Mouse (Mus musculus) G1E (cell line): Measurements from ENCODE around the gene Ilvbl. TPM values are rescaled to one million over a fixed set of nuclear protein-coding genes. Genes with fewer than 3 reads are reported as not detected.

ENCODE experiments used
- ATAC-seq: 2 replicates; pipeline ENCODE4 v1.8.0; 2016; ENCODE audit warnings: mild to moderate bottlenecking; ENCODE audit not compliant: insufficient number of reproducible peaks, poor library complexity, low FRiP score, severe bottlenecking; ENCODE audit errors: extremely low read depth
- DNase-seq: peaks from one replicate; pipeline ENCODE4 v3.0.0; 2012; ENCODE audit warnings: low spot score
- H3K27me3 ChIP-seq: 2 replicates; pipeline ENCODE4 v1.6.1; 2012; ENCODE audit warnings: mild to moderate bottlenecking, low read length, inconsistent platforms; ENCODE audit not compliant: insufficient read depth
- H3K36me3 ChIP-seq: replicated peaks from 2 replicates; pipeline ENCODE3; 2012; ENCODE audit warnings: mild to moderate bottlenecking, inconsistent platforms
- H3K4me1 ChIP-seq: 2 replicates; pipeline ENCODE4 v1.6.1; 2012; ENCODE audit warnings: low read depth, low read length, inconsistent platforms, mixed read lengths; ENCODE audit not compliant: insufficient read depth
- H3K4me3 ChIP-seq: 2 replicates; pipeline ENCODE4 v1.5.1; 2012; ENCODE audit warnings: low read depth, mild to moderate bottlenecking, inconsistent platforms, low read length, moderate library complexity, mixed read lengths
- H3K9me3 ChIP-seq: replicated peaks from 2 replicates; pipeline ENCODE4 v1.6.1; 2012; ENCODE audit warnings: inconsistent platforms
- CTCF ChIP-seq: IDR thresholded peaks from 2 replicates; pipeline ENCODE4 v1.5.1; 2012; ENCODE audit warnings: low read depth, low read length, inconsistent platforms, mixed read lengths
- GATA1 ChIP-seq: IDR thresholded peaks from 2 replicates; pipeline ENCODE4 v1.6.1; 2012; ENCODE audit warnings: borderline replicate concordance, low read length, inconsistent platforms, mixed read lengths
- GATA2 ChIP-seq: IDR thresholded peaks from 2 replicates; pipeline ENCODE4 v1.6.1; 2012; ENCODE audit warnings: low read depth, low read length, inconsistent platforms, borderline replicate concordance
- POLR2AphosphoS5 ChIP-seq: IDR thresholded peaks from 2 replicates; pipeline ENCODE4 v1.6.1; 2012; ENCODE audit warnings: low read depth, low read length, inconsistent platforms; ENCODE audit not compliant: insufficient replicate concordance
- TAL1 ChIP-seq: conservative IDR thresholded peaks from 2 replicates; pipeline ENCODE4 v1.6.1; 2012; ENCODE audit warnings: low read depth, low read length, inconsistent platforms, mixed read lengths
- polyA plus RNA-seq: library from polyadenylated mRNA; stranded (reverse); fragments of >175 nt; gene quantifications from 2 replicates; pipeline ENCODE4 v1.2.3, GENCODE M21; 2012
- total RNA-seq, 2 experiments: library from RNA; stranded (forward) in 1 of 2; stranded (reverse) in 1 of 2; fragments of 200-1000 nt in 1 of 2; fragments of >200 nt in 1 of 2; fragmentation: Nextera tagmentation in 1 of 2; gene quantifications; 2 replicates each; pipeline ENCODE4 v1.2.3; 2014 to 2017

Gene Ilvbl
- total and polyA plus RNA-seq, 3 experiments: 6.2 to 10.2 (median 7.7) TPM

DNA sequence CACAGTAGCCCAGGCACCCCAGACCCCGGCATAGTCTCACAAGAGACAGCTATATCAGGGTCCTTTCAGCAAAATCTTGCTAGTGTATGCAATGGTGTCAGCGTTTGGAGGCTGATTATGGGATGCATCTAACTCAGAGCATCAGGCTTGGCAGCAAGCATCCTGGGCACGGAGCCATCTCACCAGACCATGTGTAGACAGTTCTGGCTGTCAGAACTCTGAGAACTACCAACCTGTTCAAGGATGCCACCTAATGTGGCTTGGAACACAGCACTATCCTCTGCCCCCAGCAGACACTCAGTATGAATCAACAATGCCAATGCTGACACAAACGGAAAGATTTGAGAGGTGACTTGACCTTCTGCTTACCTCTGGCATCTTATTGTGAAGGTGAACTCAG, 56.0 kb downstream of the Ilvbl start:
- H3K27me3 ChIP-seq: no peaks in the 10 kb centered on the region
- TF ChIP-seq GATA2 (no peak), TAL1 (no peak), CTCF (no peak), POLR2AphosphoS5 (no peak), GATA1 (no peak)
- H3K4me1 ChIP-seq: no peaks in the 10 kb centered on the region
- H3K36me3 ChIP-seq: no peaks in the 10 kb centered on the region
- ATAC-seq: no peak
- no peak overlapping the region for H3K4me3 ChIP-seq
- no peak for DNase-seq
- H3K9me3 ChIP-seq: no peaks in the 10 kb centered on the region

DNA sequence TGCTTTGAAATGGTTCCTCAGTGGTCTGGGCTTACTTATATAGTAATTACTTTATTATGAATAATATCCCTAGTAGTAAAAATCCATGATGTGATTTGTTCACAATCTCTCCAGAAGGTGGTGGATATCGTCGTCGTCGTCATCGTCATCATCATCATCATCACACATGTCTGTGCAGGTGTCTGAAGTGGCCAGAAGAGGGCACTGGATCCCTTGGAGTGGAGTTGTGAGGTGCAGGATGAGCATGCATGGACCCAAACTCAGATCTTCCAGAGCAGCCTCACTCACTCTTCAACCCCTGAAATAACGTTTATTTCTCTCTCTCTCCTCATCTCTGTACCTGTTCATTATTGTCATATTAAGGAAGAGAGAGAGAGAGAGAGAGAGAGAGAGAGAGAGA, 58.2 kb downstream of the Ilvbl start:
- no peak for TF ChIP-seq GATA1
- TF ChIP-seq POLR2AphosphoS5: no peak
- TF ChIP-seq CTCF: no peak
- TF ChIP-seq TAL1: no peak
- TF ChIP-seq GATA2: no peak
- no peak overlapping the region for H3K4me3 ChIP-seq
- no peaks in the 10 kb centered on the region for H3K36me3 ChIP-seq
- no peaks in the 10 kb centered on the region for H3K9me3 ChIP-seq
- no peak for DNase-seq
- H3K27me3 ChIP-seq: no peaks in the 10 kb centered on the region
- ATAC-seq: no peak
- no peaks in the 10 kb centered on the region for H3K4me1 ChIP-seq

Other genes with a start within 250 kb of the Ilvbl start
- gene Agpat3, start 221.9 kb upstream of the Ilvbl start, total RNA-seq (2014; fragmentation: Nextera tagmentation): 1.2 and 2.3 TPM in 2 replicates
- 1.9 and 2.3 TPM in 2 replicates for gene Agpat3, start 221.9 kb upstream of the Ilvbl start, total RNA-seq (2017)
- 2.9 and 3.0 TPM in 2 replicates for gene Agpat3, start 221.9 kb upstream of the Ilvbl start, polyA plus RNA-seq
- 172 and 189 TPM in 2 replicates for gene Rrp1, start 161.3 kb upstream of the Ilvbl start, total RNA-seq (2014; fragmentation: Nextera tagmentation)
- gene Rrp1, start 161.3 kb upstream of the Ilvbl start, total RNA-seq (2017): 423 and 464 TPM in 2 replicates
- gene Rrp1, start 161.3 kb upstream of the Ilvbl start, polyA plus RNA-seq: 372 and 420 TPM in 2 replicates
- 33.7 and 47.1 TPM in 2 replicates for gene Cstb, start 148.7 kb upstream of the Ilvbl start, total RNA-seq (2014; fragmentation: Nextera tagmentation)
- 251 and 260 TPM in 2 replicates for gene Cstb, start 148.7 kb upstream of the Ilvbl start, total RNA-seq (2017)
- 20.0 and 40.3 TPM in 2 replicates for gene Cstb, start 148.7 kb upstream of the Ilvbl start, polyA plus RNA-seq
- 33.6 and 36.2 TPM in 2 replicates for gene Pdxk, start 109.4 kb upstream of the Ilvbl start, total RNA-seq (2014; fragmentation: Nextera tagmentation)
- gene Pdxk, start 109.4 kb upstream of the Ilvbl start, total RNA-seq (2017): 44.6 and 47.1 TPM in 2 replicates
- gene Pdxk, start 109.4 kb upstream of the Ilvbl start, polyA plus RNA-seq: 20.8 and 23.0 TPM in 2 replicates
- not detected in 2 replicates for gene Olfr1358, start 56.9 kb upstream of the Ilvbl start, total RNA-seq (2014; fragmentation: Nextera tagmentation)
- gene Olfr1358, start 56.9 kb upstream of the Ilvbl start, total RNA-seq (2017): 0.17 TPM in 1 of 2 replicates, not detected in the other
- gene Olfr1358, start 56.9 kb upstream of the Ilvbl start, polyA plus RNA-seq: not detected in 2 replicates
- not detected in 2 replicates for gene Syde1, start 17.6 kb downstream of the Ilvbl start, total RNA-seq (2014; fragmentation: Nextera tagmentation)
- gene Syde1, start 17.6 kb downstream of the Ilvbl start, total RNA-seq (2017): 0.06 TPM in 1 of 2 replicates, not detected in the other
- gene Syde1, start 17.6 kb downstream of the Ilvbl start, polyA plus RNA-seq: not detected in 2 replicates
- not detected in 2 replicates for gene Olfr1357, start 43.7 kb downstream of the Ilvbl start, total RNA-seq (2014; fragmentation: Nextera tagmentation)
- 0.16 and 0.29 TPM in 2 replicates for gene Olfr1357, start 43.7 kb downstream of the Ilvbl start, total RNA-seq (2017)
- gene Olfr1357, start 43.7 kb downstream of the Ilvbl start, polyA plus RNA-seq: not detected in 2 replicates
- not detected in 2 replicates for gene Casp14, start 143.9 kb downstream of the Ilvbl start, total RNA-seq (2014; fragmentation: Nextera tagmentation)
- gene Casp14, start 143.9 kb downstream of the Ilvbl start, total RNA-seq (2017): 0.12 TPM in 1 of 2 replicates, not detected in the other
- gene Casp14, start 143.9 kb downstream of the Ilvbl start, polyA plus RNA-seq: not detected in 2 replicates
- gene Ccdc105, start 178.7 kb downstream of the Ilvbl start, total RNA-seq (2014; fragmentation: Nextera tagmentation): not detected in 2 replicates
- not detected in 2 replicates for gene Ccdc105, start 178.7 kb downstream of the Ilvbl start, total RNA-seq (2017)
- not detected in 2 replicates for gene Ccdc105, start 178.7 kb downstream of the Ilvbl start, polyA plus RNA-seq
- not detected in 2 replicates for gene Slc1a6, start 206.2 kb downstream of the Ilvbl start, total RNA-seq (2014; fragmentation: Nextera tagmentation)
- 0.11 TPM in 1 of 2 replicates, not detected in the other for gene Slc1a6, start 206.2 kb downstream of the Ilvbl start, total RNA-seq (2017)
- gene Slc1a6, start 206.2 kb downstream of the Ilvbl start, polyA plus RNA-seq: not detected in 2 replicates